Mouse (Mus musculus): ENCODE results near the gene 3830406C13Rik.
"Not testable (repeated sequence)": the region's sequence is repeated elsewhere in the genome, so short reads cannot be mapped to it uniquely, and the experiment has no call there.

3830406C13Rik gene

DNA sequence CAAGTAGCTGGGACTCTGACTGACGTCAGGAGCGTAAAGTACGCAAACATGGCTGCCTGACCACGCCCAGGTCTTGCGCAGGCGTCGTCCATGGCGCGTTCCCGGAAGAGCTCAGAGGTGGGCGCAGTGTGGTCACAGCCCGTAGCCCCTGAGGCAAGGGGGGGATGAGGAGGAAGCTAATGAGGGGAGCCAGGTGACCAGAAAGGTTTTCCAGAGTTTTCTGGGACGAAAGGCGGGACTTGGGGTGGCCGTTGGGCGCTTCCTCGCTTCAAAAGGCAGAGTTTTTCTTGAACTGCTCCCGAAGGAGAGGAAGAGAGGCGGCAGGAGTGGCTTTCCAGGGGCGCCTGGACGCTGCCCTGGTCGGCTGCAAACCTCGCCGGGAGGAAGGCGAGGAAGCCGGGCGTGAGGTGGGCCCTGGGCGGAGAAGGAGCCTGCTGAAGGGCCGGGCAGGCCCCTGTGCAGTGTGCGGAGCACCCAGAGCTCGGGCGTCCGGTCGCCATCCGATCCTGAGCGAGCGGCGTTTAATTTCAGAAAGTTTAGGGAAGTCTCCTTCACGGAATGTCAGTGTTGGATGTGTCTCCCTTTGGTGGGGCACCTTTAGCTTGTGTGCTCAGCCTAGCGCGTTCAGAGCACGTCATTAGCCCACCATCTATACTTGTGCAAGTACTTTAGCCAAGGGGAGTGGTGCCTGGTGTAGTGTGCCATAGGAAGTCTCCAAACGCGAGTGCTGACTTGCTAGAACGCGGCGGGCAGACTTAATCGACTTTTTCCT, at the start of gene 3830406C13Rik:
3830406C13Rik (plus strand) TSS at position 33 of the 772 bp plus-strand sequence.
- in situ Hi-C loops (cut with MboI, MseI) = no loop called here

DNA sequence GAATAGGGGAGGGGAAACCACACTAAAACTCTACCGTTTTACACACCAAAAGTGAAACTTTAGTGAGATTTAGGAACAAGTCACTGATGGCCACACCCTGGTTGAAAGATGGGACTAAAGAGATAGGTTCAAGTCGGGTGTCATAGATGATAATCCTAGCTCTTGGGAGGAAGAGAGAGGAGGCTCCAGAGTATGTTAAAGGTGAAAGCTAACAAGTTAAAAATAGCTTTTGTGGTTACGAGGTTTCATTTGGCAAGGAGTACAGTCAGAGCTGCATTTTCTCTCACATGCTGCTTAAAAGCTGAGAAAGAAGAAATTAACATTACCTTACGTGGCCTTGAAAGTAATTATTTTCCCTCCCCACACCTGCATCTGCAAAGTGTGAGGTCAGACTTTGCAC, 40.2 kb upstream of the 3830406C13Rik start:
- in situ Hi-C loops (cut with MboI, MseI) = no loop called here

DNA sequence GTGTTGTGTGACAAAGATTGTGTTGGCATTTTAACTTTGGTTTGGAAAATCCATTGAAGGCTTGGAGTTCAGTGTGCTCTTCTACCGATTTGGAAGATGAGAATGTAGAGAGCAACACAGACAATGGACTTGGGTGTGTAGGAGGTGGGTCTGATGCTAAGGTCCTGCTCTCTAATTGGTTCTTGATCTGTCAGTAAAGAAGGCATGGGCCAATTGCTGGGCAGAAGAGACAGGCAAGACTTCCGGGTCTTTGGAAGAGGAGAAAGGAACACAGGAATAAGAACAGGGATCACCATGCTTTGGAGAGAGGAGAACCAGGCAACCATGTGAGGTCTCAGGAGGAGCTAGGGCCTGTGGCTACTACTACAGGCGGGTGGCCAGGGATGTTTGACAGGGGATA, 7.9 kb upstream of the 3830406C13Rik start:
- in situ Hi-C loops (cut with MboI, MseI) = no loop called here

DNA sequence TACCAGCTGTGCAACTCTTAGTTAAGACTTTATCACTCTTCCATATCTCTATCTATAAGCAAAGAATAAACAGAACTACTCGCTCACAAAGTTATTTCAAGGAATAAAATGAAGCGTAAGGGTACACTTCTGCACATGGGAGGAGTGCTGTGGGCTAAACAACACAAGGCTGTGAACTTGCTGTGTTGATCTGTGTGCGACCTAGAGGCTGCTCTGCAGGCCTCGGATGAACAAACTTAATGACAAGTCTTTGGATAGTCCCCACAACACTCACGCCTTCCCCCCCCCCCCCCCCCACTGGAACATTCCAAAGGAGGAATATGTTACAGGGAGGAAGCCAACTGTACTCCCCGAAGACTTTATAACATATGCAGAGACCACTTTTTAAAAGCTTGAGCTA, 332 bp upstream of the 3830406C13Rik start, which contains the start of gene Gm49355:
Gm49355 (plus strand) TSS at position 336 of the 400 bp plus-strand sequence.
- in situ Hi-C loops (cut with MboI, MseI) = no loop called here

DNA sequence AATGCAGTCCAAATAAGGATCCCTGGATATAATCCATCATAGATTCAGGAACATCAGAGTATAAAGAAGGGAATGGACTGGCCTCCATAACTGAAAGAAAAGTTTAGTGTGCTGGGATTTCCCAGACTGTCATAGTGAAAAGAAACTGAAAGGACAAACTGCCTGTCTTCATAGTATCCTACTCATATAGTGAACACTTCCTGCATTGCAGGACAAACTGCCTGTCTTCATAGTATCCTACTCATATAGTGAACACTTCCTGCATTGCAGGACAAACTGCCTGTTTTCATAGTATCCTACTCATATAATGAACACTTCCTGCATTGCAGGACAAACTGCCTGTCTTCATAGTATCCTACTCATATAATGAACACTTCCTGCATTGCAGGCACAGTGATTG, 5.8 kb downstream of the 3830406C13Rik start:
- in situ Hi-C loops (cut with MboI, MseI) = not testable (repeated sequence)

DNA sequence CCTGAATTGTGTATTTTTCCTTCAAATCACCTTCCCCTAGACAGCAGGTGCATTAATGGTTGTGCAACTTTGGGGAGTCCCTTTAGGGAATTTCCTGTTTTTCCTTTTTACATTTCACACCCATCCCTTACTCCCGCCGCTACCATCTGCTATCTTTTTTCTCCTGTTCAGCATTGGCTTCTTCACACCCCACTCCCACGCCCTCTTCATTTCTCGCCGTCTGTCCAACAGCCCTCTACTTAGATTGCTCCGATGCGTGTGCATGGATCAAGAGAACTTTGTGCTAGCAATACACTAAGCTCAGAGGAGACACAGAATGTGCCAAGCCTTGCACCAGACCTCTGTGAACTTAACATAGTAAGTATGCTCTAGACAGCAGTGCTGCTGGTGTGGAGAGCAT, 12.4 kb downstream of the 3830406C13Rik start:
- in situ Hi-C loops (cut with MboI, MseI) = no loop called here

DNA sequence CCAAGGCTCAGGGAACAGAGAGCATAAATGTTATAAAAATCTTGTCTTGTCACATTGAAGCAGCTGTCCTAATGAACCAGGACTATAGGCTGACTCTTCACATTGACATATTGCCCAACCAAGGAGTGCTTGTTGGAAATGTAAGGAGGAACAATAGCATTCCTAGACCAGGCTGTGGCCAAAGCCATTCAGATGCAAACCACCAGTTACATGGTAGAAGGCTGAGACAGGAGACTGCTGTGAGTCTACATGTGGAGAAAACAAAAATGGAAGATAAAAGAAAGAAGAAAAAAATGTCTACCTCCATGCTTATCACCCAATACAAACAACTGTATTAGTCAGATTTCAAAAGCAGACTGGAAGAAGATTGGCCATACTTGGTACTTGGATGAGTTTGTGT, 15.2 kb downstream of the 3830406C13Rik start:
- in situ Hi-C loops (cut with MboI, MseI) = no loop called here

DNA sequence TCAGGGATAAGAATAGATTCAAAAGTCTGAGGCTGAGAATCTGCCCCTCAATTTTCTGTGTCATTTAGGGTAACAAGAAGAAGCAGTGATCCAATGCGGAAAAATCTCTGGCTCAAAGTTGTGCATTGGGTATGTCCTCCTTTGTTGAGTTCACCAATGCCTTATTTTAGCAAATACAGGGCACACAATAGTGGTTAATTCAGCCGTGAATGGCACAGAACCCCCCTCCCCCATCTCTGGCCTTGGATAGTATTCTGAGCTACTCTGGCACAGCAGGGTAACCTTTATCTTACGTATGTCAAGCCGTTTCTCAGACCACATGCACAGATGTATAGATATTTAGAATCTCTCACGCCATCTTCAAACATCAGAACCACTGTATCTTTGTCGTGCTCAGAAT, 15.7 kb downstream of the 3830406C13Rik start:
- in situ Hi-C loops (cut with MboI, MseI) = loop anchor here (10.0 kb wide), 1 partner anchor 1685 kb away; no protein-coding TSS in a partner anchor

DNA sequence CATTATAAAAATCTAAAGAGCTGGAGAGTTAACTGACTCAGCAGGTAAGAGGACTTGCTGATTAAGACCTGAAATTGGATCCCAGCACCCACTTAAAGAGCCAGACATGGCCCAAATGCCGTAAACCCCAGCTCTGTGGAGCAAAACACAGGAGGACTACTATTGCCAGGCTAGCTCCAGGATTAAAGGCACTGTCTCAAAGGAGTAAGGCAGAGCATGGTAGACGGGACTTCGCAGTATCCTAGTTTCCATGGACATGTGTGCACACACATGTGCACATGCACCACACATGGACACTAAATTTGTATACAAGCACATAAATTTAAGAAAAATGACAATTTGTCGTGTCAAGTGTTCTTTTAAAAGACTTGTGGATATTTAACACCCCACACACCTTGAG, 16.3 kb downstream of the 3830406C13Rik start:
- in situ Hi-C loops (cut with MboI, MseI) = loop anchor here (10.0 kb wide), 1 partner anchor 1685 kb away; no protein-coding TSS in a partner anchor

DNA sequence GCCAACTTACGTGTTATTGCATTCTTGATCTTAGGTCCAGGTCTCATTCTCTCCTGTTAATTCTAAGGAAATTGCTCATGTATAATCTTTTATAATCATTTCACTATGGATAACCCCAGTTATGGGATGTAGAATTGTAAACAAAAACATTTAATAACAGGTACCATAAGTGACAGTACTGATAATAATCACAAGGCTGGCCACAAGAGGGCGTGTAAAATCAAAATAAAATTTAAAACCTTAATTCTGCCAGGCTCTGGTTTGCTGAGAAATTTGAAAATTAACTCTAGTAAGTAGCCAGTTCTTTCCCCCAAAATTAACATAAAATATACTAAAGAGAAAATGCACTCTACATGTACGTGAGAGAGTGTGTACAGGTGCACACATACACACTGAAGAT, 16.7 kb downstream of the 3830406C13Rik start:
- in situ Hi-C loops (cut with MboI, MseI) = loop anchor here (10.0 kb wide), 1 partner anchor 1684 kb away; no protein-coding TSS in a partner anchor

DNA sequence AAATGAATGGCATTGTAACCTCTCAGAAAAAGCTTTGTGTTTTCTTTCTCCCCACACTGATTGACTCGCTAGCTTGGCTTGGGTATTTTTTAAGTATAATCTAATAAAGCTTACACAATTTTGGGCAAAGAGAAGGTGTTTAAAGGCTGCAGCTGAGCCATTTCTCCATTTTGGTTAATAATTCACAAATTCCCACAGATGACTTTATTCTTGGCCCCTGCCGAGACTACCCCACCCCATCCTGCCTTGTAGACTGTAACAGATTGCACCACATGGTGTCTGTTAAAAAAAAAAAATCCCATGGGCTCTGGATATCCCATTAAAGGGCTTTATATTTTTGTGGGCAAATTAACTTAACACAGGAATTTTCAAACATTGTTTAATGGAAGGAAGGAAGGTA, 19.1 kb downstream of the 3830406C13Rik start:
- in situ Hi-C loops (cut with MboI, MseI) = loop anchor here (10.0 kb wide), 1 partner anchor 1682 kb away; no protein-coding TSS in a partner anchor

DNA sequence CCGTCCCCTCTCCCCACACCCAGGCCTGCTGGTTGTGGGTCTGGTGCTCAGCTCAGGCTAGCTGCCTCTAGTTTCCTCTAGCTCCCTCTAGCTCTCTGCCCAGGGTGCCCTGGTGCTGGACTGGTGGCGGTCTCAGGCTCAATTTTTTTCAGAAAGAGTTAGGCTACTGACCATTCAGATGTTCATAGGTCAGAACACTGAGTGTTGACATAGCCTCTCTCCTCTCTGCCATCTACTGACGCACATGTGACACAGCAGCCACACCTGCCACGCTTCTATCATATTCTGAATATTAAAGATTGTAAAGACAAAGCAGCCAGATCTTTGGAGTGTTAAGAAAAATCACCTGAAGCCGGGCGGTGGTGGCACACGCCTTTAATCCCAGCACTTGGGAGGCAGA, 49.6 kb downstream of the 3830406C13Rik start:
- in situ Hi-C loops (cut with MboI, MseI) = loop anchor here (10.0 kb wide), 1 partner anchor 1759 kb away; no protein-coding TSS in a partner anchor

DNA sequence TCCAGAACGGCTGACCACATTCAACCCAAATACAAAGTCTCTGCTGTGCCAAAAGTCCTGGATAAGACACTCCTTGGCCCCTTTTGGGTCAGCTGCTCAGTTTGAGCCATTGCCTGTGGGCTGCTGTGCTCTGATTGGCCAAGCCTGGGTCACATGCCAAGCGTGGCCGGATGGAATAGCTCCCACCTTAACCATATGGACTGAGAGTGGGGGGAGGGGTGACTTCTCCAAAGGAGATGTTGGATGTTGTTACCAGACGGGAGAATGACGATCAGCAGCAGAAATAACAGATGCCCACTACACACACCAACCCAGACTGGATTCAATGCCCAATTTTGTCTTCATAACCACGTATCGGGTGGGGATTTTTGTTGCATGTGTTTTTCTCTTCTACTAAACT, 51.0 kb downstream of the 3830406C13Rik start:
- in situ Hi-C loops (cut with MboI, MseI) = loop anchor here (10.0 kb wide), 1 partner anchor 1760 kb away; no protein-coding TSS in a partner anchor

DNA sequence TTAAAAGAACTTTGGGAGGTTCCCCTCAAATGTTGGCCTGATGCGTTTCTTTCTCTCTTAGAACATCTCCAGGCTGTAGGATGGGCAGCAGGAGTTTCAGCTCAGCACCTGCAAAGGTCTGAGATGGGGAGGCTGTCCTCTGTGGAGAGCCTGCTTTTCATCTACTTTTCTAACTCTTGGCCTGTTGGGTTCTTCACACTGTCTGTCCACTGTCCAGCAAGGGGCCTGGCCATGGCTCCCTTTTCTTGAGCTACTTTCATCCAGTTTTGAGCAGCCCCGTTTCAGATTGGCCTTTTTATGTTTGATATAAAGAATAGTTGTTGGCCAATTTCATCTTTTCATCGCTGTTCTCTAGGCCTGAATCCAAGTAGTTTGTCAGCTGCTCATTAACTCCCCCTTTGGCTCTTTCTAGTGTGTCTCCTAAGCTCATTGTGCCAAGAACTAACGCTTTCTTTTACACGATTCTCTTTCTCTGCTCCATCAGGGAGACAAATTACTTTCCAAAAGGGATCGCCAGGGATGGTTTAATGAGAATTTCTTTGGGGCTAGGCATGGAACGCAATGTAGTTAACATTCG, 53.5 kb downstream of the 3830406C13Rik start:
- in situ Hi-C loops (cut with MboI, MseI) = loop anchor here (10.0 kb wide), 1 partner anchor 1763 kb away; no protein-coding TSS in a partner anchor

DNA sequence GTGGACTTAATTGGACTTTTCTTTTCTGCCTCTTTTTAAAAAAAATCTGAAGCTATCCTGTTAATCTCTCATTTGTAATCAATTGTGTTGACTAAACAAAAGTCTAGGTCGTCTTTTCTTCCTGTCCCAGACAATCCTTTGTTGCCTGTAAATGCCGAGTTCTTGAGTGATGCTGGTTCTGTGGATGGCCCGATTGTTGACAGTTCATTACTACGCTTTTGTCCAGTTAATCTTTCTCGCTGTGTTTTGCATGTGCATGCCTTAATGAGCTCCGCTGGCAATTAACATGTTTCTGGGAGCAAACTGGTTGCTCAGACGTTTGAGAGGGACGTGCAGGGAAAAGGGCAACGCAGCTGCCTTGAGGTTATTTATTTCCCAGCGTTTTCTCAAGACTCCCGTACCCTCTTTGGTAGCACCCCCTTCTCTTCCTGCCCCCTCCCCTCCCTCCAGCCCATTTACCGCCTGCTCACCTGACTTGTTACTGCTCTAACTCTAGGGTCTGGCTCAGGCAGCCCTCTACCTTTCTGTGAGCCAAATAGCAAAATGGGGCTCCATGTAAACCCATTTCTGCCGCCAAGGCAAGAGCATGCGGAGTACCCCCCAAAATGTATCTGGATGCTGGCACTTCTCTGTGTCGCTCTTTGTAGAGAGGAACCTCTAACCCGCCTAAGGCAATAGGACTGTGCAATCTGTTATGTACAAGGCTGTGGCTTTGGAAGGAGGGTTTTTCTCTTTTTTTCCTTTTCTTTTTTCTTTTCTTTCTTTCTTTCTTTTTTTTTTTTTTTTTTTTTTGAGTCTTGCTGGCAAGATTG, 54.2 kb downstream of the 3830406C13Rik start:
- in situ Hi-C loops (cut with MboI, MseI) = loop anchor here (10.0 kb wide), 1 partner anchor 1763 kb away; no protein-coding TSS in a partner anchor

DNA sequence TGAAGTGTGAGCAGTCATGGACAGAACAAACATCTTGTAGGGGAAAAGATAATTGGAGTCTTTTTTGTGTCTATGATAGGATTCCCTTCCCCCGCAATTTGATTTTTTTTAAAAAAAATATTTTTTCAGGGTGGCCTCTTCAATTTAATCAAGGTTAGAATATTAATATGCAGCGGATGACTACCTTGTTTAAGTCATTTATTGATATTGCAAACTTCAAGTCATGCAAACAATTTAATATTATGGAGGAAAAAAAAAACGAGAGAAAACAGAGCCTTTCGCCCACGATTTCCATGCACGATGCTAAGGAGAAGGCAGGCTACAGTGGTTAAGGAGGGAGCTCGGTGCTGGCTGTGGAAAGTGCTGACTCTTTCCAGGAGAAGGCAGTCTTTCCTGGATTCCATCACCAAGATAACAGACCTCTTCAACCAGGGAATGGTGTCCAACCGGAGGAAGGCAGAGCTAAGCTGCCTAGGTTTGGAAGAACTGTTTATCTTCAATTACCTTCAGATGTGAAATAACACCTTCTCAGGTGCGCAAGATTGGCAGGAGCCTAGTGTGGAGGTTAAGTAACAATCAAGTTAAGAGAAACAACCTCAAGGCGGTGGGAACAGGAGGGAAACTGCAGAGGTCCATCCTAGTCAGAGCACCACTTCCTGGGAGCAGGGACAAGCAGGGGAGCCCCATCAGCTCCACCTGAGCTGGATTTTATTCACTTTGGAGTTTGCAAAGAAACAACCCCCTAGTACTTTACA, 55.0 kb downstream of the 3830406C13Rik start:
- in situ Hi-C loops (cut with MboI, MseI) = loop anchor here (10.0 kb wide), 1 partner anchor 1764 kb away; no protein-coding TSS in a partner anchor

DNA sequence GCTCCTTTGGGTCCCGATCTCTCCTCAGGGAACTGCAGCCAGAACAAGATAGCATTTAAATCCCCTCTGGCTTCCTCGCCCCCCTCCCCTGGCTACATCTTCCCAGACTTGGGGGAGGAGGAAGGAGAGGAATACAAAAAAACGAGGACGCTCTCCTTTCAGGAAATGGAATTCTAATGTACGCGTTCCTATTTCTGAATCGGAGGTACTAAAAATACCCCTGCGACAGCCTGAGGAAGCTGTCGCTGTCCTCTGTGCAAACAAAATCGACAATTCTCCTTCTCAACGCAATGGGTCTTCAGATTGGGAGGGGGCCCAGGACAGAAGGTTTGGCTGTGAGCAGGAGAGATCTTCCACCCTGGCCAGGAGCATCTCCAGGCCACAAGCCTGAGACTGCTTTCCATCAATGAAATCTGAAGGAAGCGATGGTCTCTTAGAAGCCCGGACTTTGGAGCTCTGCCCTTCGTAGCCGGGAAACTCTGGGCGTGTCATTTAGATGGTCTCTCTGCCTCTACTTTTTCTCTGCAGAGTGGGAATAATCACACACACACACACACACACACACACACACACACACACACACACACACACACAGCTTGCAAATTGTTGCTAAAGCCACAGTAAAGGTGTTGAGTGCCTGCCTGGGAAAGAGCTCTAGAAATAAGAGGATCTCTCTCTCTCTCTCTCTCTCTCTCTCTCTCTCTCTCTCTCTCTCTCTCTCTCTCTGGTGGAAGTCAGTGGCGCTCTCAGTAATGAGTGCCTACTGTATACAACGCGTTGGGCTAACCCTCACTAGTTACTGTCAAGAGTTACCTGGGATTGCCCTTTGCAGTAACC, 56.5 kb downstream of the 3830406C13Rik start:
- in situ Hi-C loops (cut with MboI, MseI) = no loop called here

DNA sequence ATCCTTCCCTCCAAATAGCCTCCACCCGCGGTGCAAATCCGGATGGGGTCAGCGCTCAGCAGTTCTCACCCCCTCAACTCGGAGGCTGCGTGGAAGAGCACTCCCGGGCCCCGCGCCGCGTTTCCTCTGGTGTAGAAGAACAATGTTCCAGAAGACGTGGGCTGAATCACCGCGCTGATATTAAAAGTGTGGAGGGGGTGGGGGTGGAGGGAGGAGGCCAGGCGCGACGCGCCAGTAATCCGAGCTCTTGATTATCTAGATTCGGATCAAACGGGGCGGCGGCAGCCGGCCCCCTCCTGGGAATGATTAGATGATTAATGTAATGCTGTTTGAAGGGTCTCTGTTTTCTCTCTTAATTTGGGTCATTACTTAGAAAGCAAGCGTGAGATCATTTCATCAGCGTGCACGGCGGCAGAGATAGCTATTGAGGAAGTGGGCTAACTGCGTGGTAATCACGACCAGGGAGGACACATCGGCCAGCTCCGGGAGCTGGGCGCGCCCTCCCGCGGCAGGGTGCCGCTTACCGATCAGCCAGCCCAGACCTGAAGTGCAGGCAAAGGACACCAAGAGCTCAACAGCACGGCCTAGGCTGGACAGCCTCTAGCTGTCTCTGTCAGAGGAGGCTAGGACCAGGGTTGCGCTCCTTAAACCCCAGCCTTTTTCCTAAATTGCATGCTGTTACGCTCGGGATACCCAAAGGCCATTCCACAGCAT, 57.3 kb downstream of the 3830406C13Rik start:
- in situ Hi-C loops (cut with MboI, MseI) = no loop called here

DNA sequence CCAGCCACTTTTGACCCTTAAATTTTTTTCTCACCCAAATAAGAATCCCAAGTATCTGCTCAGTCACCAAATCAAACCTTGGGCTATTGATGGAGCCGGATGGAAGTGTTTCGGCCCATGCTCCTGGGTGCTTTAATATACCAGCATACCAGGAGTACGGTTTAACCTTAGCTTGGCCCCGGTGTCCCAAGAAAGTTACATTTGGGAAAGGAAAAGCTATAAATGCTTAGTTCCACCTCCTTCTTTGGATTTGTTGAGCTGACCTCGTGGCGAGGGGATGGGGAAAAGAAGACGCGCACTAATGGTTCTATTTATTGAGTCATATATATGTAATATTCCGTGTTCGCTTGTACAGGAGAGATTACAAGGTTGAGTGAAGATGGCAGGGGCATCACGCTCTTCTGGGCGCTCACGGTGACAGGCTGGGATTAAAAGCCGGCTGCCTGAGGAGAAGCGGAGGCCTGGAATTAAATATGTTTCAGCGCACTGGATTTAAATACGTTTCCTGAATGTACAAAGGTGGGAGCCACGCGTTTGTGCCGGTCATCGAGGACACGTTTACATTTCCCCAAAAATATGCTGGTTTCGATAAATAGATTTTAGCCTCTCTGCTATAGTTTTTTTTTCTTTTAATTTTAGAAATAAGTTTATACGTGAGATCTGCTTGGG, 58.0 kb downstream of the 3830406C13Rik start:
- in situ Hi-C loops (cut with MboI, MseI) = no loop called here

Data from regulatory T cell (primary cell).